Mouse (Mus musculus) limb, embryonic 12.5 days (tissue): Measurements from ENCODE around the gene Cttnbp2. TPM values are rescaled to one million over a fixed set of nuclear protein-coding genes. Genes with fewer than 3 reads are reported as not detected.

Experiments used
- ATAC-seq: fragments of 200-750 bp; cut with Nextera tagmentation; 2 replicates; pipeline ENCODE4 v1.8.0; 2017; ENCODE audit warnings: low read depth, moderate TSS enrichment; ENCODE audit not compliant: insufficient number of reproducible peaks, insufficient read depth, low FRiP score, low TSS enrichment
- H3K27ac ChIP-seq: fragments of 300-500 bp; sonication (generic); 2 replicates; pipeline ENCODE4 v1.5.1; 2016; ENCODE audit warnings: mild to moderate bottlenecking, moderate library complexity
- H3K27me3 ChIP-seq: fragments of 300-500 bp; sonication (generic); 2 replicates; pipeline ENCODE4 v1.6.1; 2016; ENCODE audit warnings: mild to moderate bottlenecking, moderate library complexity
- H3K36me3 ChIP-seq: fragments of 300-500 bp; sonication (generic); 2 replicates; pipeline ENCODE4 v1.6.1; 2016; ENCODE audit warnings: mild to moderate bottlenecking, moderate library complexity
- H3K4me1 ChIP-seq: fragments of 300-500 bp; sonication (generic); replicated peaks from 2 replicates; pipeline ENCODE4 v1.6.1; 2016
- H3K4me2 ChIP-seq: fragments of 300-500 bp; sonication (generic); 2 replicates; pipeline ENCODE4 v1.6.1; 2016; ENCODE audit warnings: mild to moderate bottlenecking, moderate library complexity
- H3K4me3 ChIP-seq: fragments of 300-500 bp; sonication (generic); replicated peaks from 2 replicates; pipeline ENCODE4 v1.5.1; 2016; ENCODE audit warnings: mild to moderate bottlenecking
- H3K9ac ChIP-seq: fragments of 300-500 bp; sonication (generic); replicated peaks from 2 replicates; pipeline ENCODE4 v1.6.1; 2016; ENCODE audit warnings: mild to moderate bottlenecking, moderate library complexity
- H3K9me3 ChIP-seq: fragments of 300-500 bp; sonication (generic); 2 replicates; pipeline ENCODE4 v1.6.1; 2016; ENCODE audit warnings: mild to moderate bottlenecking, moderate library complexity
- WGBS: fragments of 180-500 bp; shearing (Covaris S2); methylation state at CpG from one replicate; pipeline ENCODE4 v1.1.7; 2016; 5-methylcytosine and 5-hydroxymethylcytosine counted together
- polyA plus RNA-seq: library from polyadenylated mRNA; unstranded; fragments of >200 nt; fragmentation: Nextera tagmentation; extraction: Ambion mirVana; gene quantifications from 2 replicates; pipeline ENCODE4 v1.2.1, GENCODE M21; 2016

The Cttnbp2 gene
- polyA plus RNA-seq = 20.4 and 22.7 TPM in 2 replicates

DNA sequence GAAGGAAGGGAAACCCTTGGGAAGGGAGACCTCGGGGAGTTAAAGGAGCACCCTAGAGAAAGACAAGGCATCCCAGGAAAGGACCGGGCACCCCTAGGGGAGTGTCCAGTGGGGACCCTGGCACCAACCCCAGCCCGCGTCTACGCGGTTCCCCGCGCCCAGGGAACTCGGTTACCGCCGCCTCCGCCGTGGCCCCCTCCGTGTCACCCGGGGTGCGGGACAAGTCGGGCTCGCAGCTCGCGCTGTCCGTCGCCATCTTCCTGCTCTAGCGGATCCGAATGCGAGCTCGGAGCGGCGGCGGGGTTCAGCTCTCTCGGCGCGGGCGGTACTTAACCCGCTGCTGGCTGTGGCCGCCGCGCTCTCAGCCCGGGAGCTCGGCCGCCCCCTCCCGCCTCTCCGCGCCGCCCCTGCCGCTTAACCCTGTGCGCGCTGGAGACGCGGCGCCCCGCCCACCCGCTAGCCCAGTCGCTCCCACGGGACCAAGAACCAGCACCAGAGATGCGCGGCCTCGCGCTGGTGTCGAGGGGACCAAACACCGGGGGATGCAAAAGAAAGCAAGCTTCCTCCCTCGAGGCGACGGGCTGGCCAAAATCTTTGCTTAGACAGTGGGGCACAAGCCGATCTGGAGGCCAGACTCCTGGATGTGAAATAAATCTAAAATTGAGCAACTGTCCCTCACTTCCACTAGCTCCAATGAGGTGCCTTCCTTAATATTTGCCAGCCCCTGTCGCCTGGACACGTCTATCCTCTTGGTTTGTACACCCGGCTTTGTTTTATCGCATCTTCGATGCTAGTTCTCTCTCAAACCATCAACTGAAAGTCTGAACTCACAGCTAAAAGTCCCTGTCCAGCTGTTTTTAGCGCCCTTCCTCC, at the start of gene Cttnbp2:
Cttnbp2 (minus strand) TSS at position 364 of the 873 bp plus-strand sequence.
- peak within 1 kb of the TSS; percentile 93 for H3K4me2 ChIP-seq
- H3K9me3 ChIP-seq = peaks cover 6% of the 10 kb centered on the region; the same call in 1 of the 2 replicates
- peak within 1 kb of the TSS; percentile 41; the same call in 1 of the 2 replicates for H3K27ac ChIP-seq
- H3K4me3 ChIP-seq = peak within 1 kb of the TSS; percentile 79
- peaks cover 7% of the 10 kb centered on the region; the same call in 1 of the 2 replicates for H3K4me1 ChIP-seq
- no peaks in the 10 kb centered on the region for H3K36me3 ChIP-seq
- ATAC-seq = peak; percentile 90
- peak within 1 kb of the TSS; percentile 85 for H3K9ac ChIP-seq
- WGBS = 2% methylated on average over 65 of the region's 70 CpGs
- peaks cover 4% of the 10 kb centered on the region; the same call in 1 of the 2 replicates for H3K27me3 ChIP-seq

- Histone ChIP-seq H3K4me1 (no peaks in the 10 kb centered on the region), H3K27me3 (no peaks in the 10 kb centered on the region), H3K9me3 (no peaks in the 10 kb centered on the region), H3K36me3 (no peaks in the 10 kb centered on the region), H3K4me2 (no peak overlapping the region), H3K27ac (no peak overlapping the region), H3K9ac (no peak overlapping the region), H3K4me3 (no peak overlapping the region)
- no peak for ATAC-seq
- 93% methylated on average over 1 of the region's 1 CpGs for WGBS
Measured at GRCm38 (mm10) chr6:18559019-18559418, 44.4 kb upstream of the Cttnbp2 start.

DNA sequence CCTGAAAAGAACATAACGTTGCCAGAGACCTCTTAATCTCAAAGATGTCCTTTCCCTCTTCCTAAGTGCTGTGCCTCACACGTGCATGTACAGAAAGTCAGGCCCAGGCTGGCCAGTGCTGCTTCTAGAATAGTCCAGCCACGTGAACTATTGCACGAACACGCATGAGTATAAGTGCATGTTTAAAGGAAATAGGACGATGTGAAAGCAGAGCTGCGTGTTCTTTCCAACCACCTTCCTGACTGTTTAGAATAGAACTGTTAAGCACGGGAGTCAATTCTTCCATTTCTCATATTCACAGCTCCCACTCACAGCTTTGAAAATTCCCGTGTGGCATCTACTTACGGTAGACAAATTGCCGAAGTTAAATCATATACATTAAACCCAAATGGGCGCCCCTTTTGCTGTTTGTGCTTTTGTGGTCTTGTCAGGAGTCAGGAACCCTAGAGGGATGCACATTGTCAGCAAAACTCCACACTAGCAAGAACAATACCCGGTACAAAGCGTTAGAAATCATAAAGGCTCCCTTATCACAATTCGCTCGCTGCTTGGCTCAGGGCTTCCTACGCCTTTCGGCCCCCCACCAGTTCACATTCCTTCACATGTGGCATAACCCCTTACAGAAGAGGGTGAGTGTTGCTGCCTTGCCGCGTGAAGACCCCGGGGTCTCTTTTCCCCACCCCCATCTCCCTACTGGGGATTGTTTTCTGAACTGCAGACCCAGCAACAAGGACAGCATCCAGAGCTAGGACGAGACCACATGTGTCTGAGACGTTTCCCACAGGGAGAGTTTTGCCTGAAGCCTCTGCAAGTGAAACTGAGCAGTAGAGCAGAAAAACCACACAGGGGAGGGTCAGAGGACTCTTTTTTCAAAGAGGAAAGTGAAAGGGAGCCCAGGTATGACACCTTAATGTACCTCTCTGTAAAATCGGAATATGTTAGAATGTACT, 33.1 kb upstream of the Cttnbp2 start:
- no peak overlapping the region for H3K9ac ChIP-seq
- H3K36me3 ChIP-seq = no peaks in the 10 kb centered on the region
- no peaks in the 10 kb centered on the region for H3K9me3 ChIP-seq
- H3K27me3 ChIP-seq = no peaks in the 10 kb centered on the region
- no peak overlapping the region for H3K4me3 ChIP-seq
- no peak overlapping the region for H3K4me2 ChIP-seq
- no peaks in the 10 kb centered on the region for H3K4me1 ChIP-seq
- 71% methylated on average over 24 of the region's 24 CpGs for WGBS
- H3K27ac ChIP-seq = no peak overlapping the region
- no peak for ATAC-seq

GRCm38 (mm10) chr6:18543878-18544277, 29.2 kb upstream of the Cttnbp2 start:
- Histone ChIP-seq H3K4me2 (no peak overlapping the region), H3K27ac (no peak overlapping the region), H3K36me3 (no peaks in the 10 kb centered on the region), H3K9ac (no peak overlapping the region), H3K27me3 (no peaks in the 10 kb centered on the region), H3K4me1 (no peaks in the 10 kb centered on the region), H3K9me3 (no peaks in the 10 kb centered on the region), H3K4me3 (no peak overlapping the region)
- no peak for ATAC-seq
- 72% methylated on average over 2 of the region's 2 CpGs for WGBS

- no peak for ATAC-seq
- WGBS = 27% methylated on average over 4 of the region's 4 CpGs
Measured at GRCm38 (mm10) chr6:18540396-18540795, 25.8 kb upstream of the Cttnbp2 start.

GRCm38 (mm10) chr6:18530394-18530793, 15.8 kb upstream of the Cttnbp2 start:
- H3K4me2 ChIP-seq = no peak overlapping the region
- no peak overlapping the region for H3K9ac ChIP-seq
- WGBS = 92% methylated on average over 3 of the region's 3 CpGs

More at GRCm38 (mm10) chr6:18540396-18540795, 25.8 kb upstream of the Cttnbp2 start:
- Histone ChIP-seq H3K36me3 (no peaks in the 10 kb centered on the region), H3K9me3 (no peaks in the 10 kb centered on the region), H3K4me2 (no peak overlapping the region), H3K4me3 (no peak overlapping the region), H3K27me3 (no peaks in the 10 kb centered on the region), H3K4me1 (no peaks in the 10 kb centered on the region), H3K27ac (no peak overlapping the region), H3K9ac (no peak overlapping the region)

GRCm38 (mm10) chr6:18517626-18518025, 3.0 kb upstream of the Cttnbp2 start:
- Histone ChIP-seq H3K27me3 (peaks cover 4% of the 10 kb centered on the region; the same call in 1 of the 2 replicates), H3K27ac (no peak overlapping the region), H3K9ac (no peak overlapping the region), H3K36me3 (no peaks in the 10 kb centered on the region), H3K4me1 (peaks cover 7% of the 10 kb centered on the region; the same call in 1 of the 2 replicates), H3K9me3 (peaks cover 6% of the 10 kb centered on the region; the same call in 1 of the 2 replicates), H3K4me2 (no peak overlapping the region), H3K4me3 (no peak overlapping the region)
- no peak for ATAC-seq
- 61% methylated on average over 2 of the region's 2 CpGs for WGBS

More at GRCm38 (mm10) chr6:18530394-18530793, 15.8 kb upstream of the Cttnbp2 start:
- no peak overlapping the region for H3K27ac ChIP-seq
- no peak overlapping the region for H3K4me3 ChIP-seq
- no peaks in the 10 kb centered on the region for H3K36me3 ChIP-seq
- no peaks in the 10 kb centered on the region for H3K4me1 ChIP-seq
- H3K27me3 ChIP-seq = no peaks in the 10 kb centered on the region
- H3K9me3 ChIP-seq = no peaks in the 10 kb centered on the region
- ATAC-seq = no peak

- H3K9ac ChIP-seq = peak overlapping the region; percentile 85
- H3K4me3 ChIP-seq = peak overlapping the region; percentile 79
- H3K36me3 ChIP-seq = no peaks in the 10 kb centered on the region
- peaks cover 4% of the 10 kb centered on the region; the same call in 1 of the 2 replicates for H3K27me3 ChIP-seq
- H3K9me3 ChIP-seq = no peaks in the 10 kb centered on the region
- ATAC-seq = peak; percentile 70
- peak overlapping the region; percentile 93 for H3K4me2 ChIP-seq
- under 1% methylated on average over 28 of the region's 28 CpGs for WGBS
- H3K27ac ChIP-seq = peak overlapping the region; percentile 41; the same call in 1 of the 2 replicates
- peaks cover 7% of the 10 kb centered on the region; the same call in 1 of the 2 replicates for H3K4me1 ChIP-seq
Measured at GRCm38 (mm10) chr6:18513611-18514473, 801 bp downstream of the Cttnbp2 start.

DNA sequence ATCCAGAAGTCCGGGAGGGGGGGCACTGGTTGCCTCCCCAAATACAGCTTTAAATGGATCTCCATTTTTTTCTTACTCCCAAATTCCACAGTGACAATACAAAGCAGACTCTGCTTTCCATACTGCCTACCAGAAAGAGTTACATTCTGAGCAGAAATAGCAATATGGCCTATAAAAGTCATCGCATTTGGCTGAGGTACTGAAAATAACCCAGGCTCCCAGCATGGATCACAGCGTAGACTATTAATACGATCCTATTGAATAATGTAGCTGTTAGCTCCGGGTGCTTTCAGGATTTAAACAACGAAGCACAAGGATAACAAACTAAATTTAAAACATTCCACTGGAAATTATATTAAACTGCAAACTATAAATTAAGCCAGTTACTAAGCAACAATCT, 2.8 kb downstream of the Cttnbp2 start:
- peaks cover 4% of the 10 kb centered on the region; the same call in 1 of the 2 replicates for H3K27me3 ChIP-seq

GRCm38 (mm10) chr6:18508036-18508435, 6.6 kb downstream of the Cttnbp2 start:
- Histone ChIP-seq H3K27ac (no peak overlapping the region; the same call in 1 of the 2 replicates), H3K4me1 (peaks cover 7% of the 10 kb centered on the region), H3K9me3 (no peaks in the 10 kb centered on the region), H3K4me2 (no peak overlapping the region), H3K4me3 (no peak overlapping the region), H3K36me3 (no peaks in the 10 kb centered on the region), H3K27me3 (no peaks in the 10 kb centered on the region), H3K9ac (no peak overlapping the region)
- 83% methylated on average over 2 of the region's 2 CpGs for WGBS
- ATAC-seq = no peak

More for the DNA sequence above, 2.8 kb downstream of the Cttnbp2 start:
- Histone ChIP-seq H3K4me1 (peaks cover 14% of the 10 kb centered on the region), H3K27ac (no peak overlapping the region), H3K9me3 (no peaks in the 10 kb centered on the region), H3K9ac (no peak overlapping the region), H3K4me2 (no peak overlapping the region), H3K4me3 (no peak overlapping the region), H3K36me3 (no peaks in the 10 kb centered on the region)
- no peak for ATAC-seq
- 61% methylated on average over 6 of the region's 6 CpGs for WGBS
